Mouse (Mus musculus): Measurements from ENCODE around the gene Cdh22. TPM values are rescaled to one million over a fixed set of nuclear protein-coding genes. Genes with fewer than 3 reads are reported as not detected.

Gene Cdh22
- total RNA-seq, 2 experiments from 2014 or later = 0.52 to 1.0 TPM

DNA sequence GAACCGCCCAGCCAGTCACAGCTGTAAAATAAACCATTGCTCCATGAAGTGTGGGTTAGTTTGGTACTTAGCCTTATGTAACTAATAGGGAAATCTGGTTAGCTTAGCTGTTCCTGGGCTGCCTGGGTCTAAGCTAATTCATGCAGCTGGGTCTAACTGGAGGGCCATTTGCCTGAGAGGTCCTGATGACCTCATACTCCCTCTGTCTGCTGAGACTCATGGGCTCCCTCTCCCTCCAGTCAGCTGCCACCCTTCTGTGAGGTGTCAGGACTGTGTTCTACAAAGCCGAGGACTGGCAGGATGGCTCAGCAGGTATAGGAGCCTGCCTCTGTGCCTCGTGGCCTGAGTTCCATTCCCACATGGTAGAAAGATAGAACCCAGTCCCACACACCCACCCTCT, 84.9 kb downstream of the Cdh22 start:
- DNase-seq = no peak

DNA sequence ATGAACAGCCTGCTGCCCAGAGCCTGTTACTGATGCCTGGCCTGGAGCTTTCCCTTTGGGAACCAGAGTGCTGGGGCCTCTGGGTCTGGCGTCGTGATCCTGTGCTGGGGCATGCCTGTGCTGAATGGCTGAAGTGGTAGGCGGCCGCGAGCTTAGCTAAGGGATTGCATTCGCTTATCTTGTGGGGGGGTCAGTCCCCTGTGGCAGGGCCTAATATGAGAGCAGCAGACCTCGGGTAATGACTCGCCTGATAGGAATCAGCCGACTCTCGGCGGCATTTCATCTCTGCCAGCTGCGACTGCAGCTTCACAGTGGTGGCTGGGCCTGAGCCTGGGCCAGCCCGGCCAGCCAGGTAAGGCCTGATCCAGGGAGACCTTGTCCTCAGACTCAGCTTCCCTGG, 88.8 kb downstream of the Cdh22 start:
- no peak for DNase-seq

DNA sequence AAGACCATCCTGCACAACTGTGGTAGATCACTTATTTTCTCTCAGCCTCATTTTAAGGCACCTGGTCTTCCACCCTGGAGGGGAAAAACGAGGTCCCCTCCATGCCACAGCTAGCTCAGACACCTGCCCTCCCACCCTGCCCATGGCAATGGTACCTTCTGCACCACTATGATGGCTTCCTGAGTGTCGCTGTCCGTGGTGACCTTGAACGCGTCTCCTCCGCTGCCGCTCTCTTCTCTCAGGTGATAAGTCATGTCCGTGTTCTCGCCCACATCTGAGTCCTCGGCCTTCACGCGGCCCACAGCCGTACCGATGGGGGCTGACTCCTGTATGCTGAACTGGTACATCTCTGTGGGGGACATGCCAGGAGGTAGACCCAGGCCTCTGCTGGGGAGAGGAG, 91.2 kb downstream of the Cdh22 start:
- no peak for DNase-seq

DNA sequence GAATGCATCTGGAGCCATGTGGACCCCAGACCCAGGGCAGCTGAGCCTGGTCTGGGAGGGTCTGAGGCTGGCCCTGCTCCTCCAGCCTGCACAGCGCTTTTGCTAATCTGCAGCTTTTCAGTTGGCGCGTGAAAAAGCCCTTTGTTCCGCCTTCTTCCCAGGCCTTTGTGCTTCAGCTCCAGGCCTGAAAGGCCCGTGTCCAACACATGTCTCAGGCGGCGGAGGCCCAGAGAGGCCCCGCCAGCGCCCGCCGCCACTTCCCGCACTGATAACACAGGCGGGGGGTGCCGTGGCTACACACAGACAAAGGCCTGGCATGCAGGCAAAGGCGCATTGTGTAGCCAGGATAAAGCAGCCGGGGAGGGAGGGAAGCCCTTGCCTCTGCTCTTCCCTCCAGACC, 98.6 kb downstream of the Cdh22 start:
- no peak for DNase-seq

DNA sequence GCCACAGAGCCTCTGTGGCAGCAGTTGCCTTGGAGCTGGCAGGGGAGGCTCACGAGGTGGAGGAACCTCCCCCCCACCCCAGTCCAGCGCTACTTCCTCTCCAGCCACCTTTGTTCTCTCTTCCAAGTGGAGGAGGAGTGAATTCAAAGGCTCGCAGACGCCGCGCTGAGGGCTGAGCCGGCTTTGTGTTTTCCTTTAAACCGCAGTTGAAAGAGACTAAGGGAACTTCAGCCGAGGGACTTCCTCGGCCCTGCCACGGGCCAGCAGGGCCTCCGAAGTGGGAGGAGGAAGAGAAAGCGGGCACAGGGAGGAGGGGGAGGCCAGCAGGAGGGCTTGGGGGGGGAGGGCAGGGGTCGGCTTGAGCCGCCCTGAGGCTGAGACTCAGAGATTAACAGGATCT, 101.1 kb downstream of the Cdh22 start:
- DNase-seq = no peak

DNA sequence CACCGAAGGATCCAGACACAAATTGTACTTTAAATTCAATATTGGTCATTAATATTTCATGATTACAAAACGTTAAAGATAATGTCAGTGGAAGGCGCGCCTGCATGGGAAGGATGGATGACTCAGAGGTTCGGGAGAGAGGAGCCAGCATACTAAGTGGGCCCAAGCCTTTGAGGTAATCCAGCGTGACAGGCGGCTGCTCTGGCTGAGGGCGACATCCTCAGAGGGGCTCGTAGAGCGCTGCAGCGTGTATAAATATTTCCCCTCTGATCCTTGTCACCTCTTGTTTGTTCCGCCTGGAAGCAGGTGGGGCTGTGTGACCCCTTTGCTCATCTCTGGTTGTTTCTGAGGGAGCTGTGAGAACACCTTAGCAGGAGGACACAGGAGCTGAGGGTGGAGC, 103.2 kb downstream of the Cdh22 start:
- no peak for DNase-seq

DNA sequence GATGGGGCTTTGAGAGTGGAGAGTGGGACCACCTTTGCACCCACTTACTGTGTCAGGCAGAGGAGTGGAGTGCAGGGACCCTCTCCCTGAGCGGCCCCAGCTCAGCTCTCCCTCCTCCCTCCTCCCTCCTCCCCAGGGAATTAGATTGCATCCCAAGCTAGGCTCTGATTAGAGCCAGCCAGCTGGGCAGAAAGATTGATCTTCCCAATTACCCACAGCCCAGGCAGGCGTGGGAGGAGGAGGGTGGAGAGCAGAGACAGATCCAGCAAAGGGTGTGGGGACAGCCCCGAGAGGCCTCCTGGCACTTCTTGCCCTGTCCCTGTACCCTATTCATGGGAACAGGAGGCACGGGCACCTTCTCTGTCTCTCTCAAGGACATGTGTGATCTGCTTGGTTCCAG, 105.5 kb downstream of the Cdh22 start:
- no peak for DNase-seq

DNA sequence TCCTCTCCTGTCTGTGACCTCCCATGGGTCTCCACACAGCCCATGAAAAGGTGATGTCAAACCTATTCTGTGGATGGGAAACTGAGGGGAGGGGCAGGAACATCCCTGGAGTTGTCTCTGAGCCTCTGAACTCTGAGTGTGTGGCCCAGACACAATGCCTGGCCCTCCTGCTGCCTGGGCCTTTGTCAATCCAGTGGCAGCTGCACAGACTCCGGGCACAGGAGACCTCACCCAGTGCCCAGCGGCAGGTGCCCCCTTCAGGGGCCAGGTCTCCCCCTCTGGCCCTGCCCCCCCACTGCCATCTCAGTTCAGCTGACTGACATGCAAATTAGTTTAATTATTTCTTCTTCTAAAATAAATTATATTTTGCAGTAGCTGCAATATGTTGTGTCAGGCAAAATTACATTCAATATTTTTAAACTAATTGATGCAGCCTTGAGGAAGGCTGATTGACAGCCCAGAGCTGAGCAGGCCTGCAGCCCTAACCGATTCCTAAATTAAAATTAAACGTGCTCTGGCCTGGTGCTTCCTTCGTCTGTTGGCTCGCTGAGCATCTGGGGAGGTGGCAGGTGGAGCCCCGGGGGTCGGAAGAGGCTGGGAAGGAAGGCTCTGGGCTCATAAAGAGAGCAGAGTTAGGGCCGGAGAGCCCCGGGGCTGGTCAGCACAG, 107.6 kb downstream of the Cdh22 start:
- no peak for DNase-seq

DNA sequence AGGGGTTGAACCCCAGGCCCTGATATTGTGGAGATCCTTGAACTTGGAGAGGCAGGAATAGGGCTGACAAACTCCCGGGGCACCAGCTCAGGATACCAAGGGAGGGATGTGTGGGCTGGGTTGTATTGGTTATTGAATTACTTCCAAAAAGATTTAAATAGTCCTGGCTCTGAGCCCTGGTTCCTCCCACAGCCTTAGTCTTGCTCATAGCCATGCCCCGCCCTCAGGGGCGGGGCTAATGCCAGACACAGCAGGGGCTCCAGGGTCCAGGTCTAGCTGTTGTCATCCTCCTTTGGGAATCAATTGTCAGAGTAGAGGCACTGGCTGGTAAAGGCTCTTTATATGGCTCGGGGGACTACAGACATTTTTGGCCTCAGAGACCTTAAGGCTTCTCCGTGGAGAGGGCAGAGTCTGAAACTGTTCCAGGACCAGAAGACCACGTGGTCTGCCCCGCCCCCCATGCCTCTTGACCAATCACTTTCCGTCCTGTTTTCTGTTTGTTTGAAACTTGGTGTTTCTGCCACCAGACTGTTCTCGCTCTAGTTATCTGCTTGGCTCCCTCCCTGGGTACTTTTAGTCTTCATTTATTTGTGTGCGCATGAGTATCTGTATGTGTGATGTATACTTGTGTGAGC, 113.3 kb downstream of the Cdh22 start:
- no peak for DNase-seq

DNA sequence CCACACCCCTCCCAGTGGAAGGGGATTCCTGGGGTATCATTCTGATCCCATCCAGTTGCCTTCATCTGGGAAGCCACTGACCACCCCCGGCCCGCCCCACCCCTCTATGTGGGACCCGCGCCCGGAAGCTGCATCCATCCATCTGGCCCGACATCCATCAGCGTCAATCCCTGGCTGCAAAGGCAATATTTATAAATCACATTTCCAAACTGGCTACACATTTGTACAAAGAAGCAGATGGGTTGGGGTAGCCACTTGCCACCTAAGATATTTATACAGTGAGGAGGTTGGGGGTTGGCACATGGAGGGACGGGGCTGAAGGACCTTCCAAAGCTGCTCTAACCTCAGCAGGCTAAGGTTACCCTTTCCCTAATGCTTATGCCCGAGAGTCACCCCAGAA, 113.9 kb downstream of the Cdh22 start:
- no peak for DNase-seq

DNA sequence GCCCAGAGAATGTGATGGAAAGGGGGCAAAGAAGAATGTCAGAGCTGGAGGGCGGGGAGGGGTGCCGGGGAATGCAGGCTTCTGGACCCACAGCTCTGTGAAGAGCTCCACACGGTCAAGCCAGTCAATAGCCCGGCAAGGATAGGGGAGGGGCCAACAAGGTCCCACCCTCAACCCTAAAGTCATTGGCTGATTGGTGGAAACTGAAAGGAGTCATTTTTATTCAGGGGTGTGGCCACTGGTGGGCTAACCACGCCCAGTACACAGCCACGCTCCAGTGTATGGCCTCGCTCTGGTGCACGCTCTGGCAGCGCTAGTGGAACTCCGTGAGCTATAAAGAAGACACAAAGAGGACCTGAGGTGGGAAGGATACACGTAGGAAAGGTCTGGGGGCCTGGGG, 120.9 kb downstream of the Cdh22 start:
- no peak for DNase-seq

DNA sequence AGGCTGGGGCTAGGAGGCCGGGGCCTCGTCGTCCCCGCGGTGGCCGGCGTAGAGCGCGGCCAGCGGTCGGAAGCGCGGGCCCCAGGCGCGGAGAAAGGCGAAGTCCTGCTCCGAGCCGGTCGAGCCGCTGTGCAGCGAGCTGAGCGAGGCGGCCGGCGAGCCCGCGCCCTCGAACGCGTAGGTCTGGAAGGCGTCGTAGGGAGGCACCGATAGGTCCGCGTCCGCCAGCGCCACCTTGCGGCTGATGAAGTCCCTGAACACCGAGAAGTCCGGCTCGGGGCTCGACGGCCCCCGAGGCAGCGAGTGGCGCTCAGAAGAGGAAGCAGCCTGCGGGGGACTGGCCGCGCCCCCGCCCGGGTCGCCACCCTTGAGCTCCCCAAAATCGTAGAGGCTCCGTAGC, 122.5 kb downstream of the Cdh22 start:
- peak; percentile 73 to 86 for DNase-seq

DNA sequence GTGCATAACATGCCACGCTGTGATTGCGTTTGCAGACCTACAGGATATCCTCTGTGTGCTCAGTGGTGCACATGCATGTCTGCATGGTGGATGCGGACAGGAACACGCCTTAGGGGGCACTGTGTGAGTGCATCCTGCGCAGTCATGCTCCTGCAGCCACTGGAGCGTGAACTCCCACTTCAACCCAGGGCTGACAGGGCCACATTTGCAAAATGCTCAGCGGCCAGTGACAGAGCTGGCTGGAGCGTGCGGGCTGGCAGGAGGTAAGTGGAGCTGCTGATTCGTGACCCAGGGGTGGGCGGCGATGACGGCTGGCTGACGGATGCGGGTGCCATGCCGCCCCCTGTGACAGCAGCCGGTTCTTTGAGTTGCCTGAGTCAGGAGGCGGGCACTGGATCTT, 128.1 kb downstream of the Cdh22 start:
- DNase-seq = no peak

DNA sequence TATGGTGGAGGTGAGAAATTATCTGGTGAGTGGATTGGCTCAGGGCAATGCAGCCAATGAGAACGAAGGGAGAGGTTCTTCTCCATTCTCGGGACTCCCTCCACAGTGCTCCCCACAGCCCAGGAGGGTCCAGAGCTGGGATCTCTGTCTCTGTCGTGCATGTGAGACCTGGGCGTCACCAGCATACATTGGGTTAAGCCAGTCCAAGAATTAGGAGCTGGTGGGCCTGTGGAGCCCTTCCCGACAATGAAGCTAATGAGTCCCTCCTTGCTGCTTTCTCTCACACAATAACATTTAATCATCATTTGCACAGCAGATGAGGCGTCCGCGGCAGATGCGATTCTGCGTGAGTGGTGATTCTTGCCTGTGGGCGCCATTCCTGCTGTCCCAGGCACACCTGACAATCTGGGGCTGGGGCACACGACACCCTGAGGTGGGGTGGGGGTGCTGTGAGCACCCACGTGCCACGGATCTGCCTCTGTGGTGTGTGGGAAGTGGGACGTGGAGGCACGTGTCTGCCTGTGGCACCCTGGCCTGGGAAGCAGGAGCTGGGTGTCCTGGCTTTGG, 129.1 kb downstream of the Cdh22 start:
- DNase-seq = no peak

DNA sequence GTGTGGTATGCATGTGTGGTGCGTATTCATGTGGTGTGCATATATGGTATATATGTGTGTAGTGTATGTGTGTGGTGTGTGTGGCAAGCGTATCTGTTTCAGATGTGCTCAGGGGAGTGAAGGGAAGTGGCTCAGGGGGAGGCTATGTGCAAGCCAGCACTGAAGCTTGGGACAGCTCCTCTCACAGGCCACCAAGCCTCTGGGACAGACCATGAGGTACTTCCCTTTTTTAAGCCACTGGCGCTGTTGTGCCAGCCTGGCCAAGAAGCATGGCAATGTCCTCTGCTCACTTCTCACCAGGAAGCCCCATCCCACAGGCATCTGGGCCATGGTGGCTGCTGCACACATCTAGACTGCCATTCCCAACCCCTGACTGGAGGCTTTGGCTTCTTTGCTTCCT, 131.7 kb downstream of the Cdh22 start:
- no peak for DNase-seq

DNA sequence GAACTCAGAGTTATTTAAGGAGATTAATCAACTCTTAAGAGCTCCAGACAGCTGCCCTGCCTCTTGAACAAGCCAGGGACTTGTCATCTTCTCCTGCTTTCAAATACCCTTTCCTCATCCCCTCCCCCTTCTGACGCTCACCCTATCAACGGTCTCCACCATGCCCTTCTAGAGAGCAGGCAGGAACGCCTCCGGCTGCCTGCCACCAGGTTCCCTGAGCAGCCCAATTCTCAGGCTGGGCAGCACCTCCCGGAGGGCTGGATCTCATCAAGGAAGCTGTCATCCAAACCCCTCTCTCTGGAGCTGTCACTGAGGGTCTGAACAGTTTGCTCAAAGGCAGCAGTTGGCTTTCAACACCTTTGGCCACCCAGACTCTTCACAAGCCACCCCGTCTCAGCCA, 133.9 kb downstream of the Cdh22 start:
- DNase-seq = no peak

DNA sequence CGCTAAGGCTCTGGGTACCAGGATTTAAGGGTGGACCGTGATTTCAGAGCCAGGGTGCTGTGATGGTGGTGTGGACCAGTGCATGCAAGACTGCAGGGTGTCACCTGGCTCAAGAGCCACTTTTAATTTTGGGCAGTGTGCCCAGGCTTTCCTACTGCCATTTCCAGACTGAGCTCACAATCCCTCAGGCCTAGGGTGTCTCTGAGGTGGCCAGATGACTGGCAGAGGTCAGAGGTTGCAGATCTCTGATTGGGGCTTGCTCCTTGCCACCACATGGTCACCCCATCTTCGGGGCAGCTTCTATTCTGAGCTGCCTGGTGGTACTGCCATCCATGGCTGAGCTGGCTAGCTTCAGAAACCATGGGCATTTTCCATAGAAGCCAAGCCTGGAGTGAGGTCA, 135.8 kb downstream of the Cdh22 start:
- peak; percentile 26 to 32 for DNase-seq

DNA sequence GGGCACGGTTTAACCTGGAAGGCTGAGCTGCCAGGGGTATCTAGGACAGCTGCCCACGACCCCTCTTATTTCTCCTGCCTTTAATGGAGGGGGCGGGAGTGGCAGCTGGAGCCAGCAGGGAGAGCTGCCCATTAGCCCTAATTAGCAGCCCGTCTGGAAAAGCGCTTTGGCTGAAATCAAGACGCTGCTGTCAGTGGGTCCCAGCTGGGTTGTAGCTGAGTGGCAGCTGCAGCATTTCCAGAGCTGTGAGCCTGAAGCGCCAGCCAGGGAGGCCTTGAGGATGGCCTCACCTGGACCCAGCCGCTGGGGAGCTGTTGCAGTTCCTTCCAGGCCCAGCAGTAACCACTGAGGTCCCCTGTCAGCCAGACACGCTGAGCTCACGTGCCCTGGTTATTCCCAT, 138.3 kb downstream of the Cdh22 start:
- no peak for DNase-seq

DNA sequence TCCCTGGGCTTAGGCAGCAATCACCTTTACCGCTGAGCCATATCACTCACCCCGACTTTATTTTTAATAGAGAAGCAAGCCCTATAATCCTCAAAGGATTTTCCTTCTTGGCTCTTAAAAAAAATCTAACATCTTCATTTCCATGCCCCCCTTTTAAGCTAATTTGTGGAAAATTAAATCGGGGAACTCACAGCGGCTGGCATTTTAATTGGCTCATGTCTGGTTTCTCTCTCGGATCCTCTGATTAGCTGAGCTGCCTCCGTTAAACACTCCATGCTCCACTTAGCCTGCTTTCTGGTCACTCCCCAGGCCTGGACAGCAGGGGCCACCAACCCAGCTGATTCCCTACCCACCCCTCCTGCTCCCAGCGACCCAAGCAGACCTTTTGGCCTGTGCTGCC, 142.3 kb downstream of the Cdh22 start:
- no peak for DNase-seq

DNA sequence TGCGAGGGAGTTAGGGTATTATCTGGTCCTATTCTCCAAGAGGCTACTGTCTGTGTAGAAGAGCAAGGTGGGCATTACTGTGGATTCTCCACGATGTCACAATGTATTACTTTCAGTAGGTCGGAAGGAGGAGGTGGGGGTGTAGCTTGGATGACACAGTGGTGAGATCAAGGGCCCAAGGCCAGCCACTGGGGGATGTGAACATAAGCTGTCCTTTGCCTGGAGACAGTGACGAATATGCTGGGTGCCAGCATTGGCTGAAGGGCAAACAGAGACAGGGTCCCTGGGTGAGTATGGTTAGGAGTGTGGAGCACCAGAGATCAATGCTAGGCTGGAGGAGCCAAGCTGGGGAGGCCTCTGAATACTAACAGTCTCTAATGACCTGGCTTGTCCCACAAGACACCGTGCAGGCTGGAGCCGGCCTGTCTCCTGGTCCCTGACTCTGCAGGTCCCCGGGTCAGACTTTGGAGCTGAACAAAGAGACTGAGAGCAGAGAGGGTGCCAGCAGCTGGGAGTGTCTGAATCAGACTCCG, 143.2 kb downstream of the Cdh22 start:
- DNase-seq = no peak

DNA sequence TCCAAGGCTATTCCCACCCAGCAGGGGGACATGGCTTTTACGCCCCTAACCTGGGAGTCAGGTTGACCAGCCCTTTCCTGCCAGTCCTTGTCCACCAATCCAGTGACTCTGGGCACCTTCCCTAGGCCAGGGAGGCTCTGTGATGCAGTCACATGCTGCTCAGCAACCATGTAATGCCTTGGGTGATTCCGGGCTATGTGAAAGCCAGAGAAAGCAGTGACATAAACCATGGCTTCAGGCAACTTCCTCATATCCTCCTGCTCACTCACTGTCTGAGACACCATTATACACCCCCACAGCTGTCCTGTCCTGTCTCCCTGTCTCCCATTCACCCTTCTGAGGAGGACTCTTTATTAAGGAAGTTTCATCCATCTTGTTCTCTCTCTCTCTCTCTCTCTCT, 144.0 kb downstream of the Cdh22 start, which contains the start of gene 1700025C18Rik:
Gene 1700025C18Rik, minus strand, starts transcription at position 101 of the 400 bp plus-strand sequence.
- no peak for DNase-seq

DNA sequence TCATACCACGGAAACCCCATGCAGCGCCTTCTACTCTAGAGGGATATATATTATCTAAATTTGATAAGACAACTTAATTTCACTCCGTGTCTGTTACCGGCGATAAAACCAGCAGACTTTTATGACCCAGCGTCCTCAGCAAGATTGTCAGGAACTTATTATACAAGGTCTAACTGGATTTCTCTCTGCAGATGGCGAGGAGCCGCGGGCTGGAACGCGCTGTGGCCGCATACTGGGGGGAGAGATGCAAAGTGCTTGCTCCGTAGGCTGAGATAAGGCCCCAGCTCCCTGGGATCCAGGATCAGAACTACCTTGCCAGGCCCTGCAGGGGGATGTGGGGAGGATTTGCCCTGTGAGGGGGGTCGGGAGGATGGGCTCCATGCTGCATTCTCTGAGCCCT, 145.2 kb downstream of the Cdh22 start:
- no peak for DNase-seq

DNA sequence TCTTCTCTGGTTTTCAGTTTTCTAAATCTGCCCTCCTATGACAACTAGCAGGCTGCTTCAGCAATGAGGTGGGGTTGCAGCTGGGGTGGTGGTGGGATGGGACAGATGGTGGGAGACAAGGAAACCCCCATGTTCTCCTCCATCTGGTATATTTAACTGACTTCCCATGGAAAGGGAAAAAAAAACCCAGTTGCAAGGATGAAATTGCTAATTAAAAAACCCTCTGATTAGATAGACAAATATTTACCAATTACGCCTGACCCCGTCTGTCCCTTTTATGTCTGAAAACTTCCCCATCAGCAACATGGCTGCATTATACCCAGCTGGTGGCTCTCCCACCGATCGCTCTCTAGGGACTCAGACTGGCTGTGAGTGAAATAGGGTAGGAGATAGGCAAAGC, 148.0 kb downstream of the Cdh22 start:
- no peak for DNase-seq

DNA sequence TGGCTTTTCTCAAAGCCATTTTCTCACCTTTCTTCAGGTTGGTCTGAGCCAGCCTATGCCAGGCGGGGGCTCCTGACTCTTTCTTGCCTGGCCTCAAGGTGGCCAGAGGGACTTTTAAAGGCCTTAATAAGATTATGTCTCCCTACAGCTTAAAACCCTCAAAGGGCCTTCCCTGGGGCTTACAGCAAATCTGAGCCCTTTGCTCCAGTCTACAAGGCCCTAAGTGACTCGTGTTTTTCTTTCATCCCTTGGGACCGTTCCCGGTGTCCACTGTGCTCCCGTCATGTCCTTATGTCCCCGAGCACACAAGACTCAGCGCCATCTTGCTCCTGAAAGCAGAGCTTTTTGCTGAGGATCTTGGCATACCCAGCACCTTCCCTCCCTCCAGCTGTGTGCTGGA, 153.4 kb downstream of the Cdh22 start:
- DNase-seq = no peak

Measured in heart, adult 18-20 months (tissue).